Mouse (Mus musculus) layer of hippocampus, postnatal 36 days (tissue): ENCODE data around the gene Inppl1. TPM values are rescaled to one million over a fixed set of nuclear protein-coding genes. Genes with fewer than 3 reads are reported as not detected.
A peak's percentile ranks its signal among the peaks of the same experiment; 100 is the strongest.

ENCODE experiments used
- DNase-seq, 2 experiments: peaks; one replicate each; pipeline ENCODE4 v3.0.0; 2022
- total RNA-seq, 2 experiments: library from RNA; stranded (reverse); gene quantifications; 2 replicates each; pipeline ENCODE4 v1.2.3; 2021

The Inppl1 gene
- total RNA-seq, 2 experiments from 2014 or later, result 28.7 to 29.2 TPM

- DNase-seq, result no peak
Observed at GRCm38 (mm10) chr7:101837154-101837605, 849 bp downstream of the Inppl1 start.

- peak; percentile 40 to 45 for DNase-seq
Observed at GRCm38 (mm10) chr7:101836271-101837153, 1.5 kb downstream of the Inppl1 start.

DNA sequence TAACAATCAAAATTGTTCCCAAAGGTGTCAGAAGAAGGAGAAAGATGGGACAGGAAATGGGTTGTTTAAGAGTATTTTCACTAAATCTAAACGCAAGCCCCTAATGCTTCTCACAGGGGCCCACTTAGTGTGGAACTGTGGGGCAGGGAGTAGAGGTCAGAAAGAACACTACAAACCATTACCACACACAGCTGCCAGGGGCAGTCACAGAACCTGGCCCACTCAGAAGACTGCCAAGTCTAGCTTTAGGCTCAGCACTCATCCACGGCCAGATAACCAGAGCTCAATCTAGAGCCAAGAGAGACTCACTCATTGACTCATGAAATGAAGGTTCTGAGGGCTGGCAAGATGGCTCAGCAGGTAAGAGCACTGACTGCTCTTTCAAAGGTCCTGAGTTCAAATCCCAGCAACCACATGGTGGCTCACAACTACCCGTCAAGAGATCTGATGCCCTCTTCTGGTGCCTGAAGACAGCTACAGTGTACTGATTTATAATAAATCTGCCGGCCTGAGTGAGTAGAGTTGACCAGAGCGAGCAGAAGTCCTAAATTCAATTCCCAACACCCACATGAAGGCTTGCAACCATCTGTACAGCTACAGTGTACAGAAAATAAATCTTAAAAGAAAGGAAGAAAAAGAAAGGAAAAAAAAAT lies 2.4 kb downstream of the Inppl1 start:
- no peak for DNase-seq

DNA sequence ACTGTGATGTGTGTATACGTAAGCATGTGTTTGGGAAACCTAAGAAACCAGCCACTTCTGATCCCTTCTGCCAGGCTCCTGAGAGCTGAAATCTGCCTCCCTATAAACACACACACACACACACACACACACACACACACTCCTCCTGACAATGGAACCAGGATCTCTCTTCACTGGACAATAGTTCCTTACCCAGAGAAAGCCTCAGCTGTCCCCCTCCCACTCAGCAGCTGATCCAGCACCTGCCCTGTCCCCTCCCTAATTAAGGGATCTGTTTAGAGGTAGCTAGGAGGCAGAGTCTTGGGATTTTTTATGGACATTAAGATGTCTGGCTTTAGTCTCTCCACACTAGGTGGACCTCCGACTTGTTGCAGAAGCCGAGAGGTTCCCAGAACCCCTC lies 3.1 kb downstream of the Inppl1 start:
- DNase-seq, result no peak

- DNase-seq, result no peak
Observed at GRCm38 (mm10) chr7:101833916-101834584, 4.0 kb downstream of the Inppl1 start.

- no peak for DNase-seq
Observed at GRCm38 (mm10) chr7:101833352-101833751, 4.7 kb downstream of the Inppl1 start.

GRCm38 (mm10) chr7:101832372-101832771 lies 5.7 kb downstream of the Inppl1 start:
- DNase-seq, result no peak

GRCm38 (mm10) chr7:101831437-101831836 lies 6.6 kb downstream of the Inppl1 start:
- no peak for DNase-seq

DNA sequence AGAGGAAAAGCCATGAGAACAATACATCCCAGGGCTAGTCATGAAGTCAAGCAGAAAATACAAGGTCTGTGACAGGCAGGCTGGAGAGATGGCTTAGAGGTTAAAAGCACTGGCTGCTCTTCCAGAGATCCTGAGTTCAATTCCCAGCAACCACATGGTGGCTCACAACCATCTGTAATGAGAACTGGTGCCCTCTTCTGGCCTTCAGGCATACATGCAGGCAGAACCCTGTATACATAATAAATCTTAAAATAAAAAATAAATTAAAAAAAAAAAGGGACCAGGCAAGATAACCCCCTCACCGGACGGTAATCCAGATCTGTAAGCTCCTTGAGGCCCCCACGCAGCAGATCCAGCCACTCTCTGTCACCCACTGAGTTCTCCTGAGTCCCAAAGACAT lies 7.7 kb downstream of the Inppl1 start:
- DNase-seq, result no peak

DNA sequence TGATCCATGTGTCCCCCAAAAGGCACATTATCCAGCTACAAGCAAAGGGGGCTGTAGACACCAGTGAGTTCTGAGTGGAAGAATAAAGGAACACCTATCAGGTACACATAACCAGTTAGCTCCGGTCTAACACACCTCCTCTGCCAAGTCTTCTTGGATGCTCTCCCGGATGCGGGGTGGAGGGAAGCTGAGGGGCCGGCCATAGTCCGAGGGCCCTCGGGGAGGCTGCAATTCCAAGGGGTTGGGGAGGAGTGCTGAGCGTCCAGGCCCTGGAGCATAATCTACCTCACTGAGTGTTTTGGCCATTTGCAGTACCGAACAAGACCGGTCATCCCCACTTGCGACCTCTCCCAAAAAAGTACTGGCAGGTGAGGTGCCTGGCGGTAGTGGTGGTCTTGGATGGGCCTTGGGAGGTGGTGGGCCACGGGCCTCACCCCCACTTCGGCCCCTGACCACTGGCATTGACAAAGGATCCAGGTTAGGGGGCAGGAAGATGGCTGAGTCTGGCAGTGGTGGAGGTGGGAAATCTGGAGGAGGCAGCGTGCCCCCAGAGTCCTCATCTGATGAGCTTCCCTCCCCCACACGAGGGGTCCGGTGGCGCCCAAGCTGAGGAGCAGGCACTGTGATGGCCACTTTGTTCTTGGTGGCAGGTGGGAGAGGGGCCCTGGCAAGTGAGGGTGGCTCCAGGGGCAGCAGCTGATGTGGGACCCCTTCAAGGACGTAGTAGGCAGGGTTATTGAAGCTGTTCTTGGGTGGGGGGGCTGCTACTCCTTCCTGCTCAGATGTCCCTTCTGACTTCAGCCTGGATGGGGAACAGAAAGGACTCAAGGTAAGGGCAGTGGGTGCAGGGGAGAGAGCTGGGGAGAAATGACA lies 14.0 kb downstream of the Inppl1 start:
- no peak for DNase-seq

GRCm38 (mm10) chr7:101822836-101823757 lies 14.9 kb downstream of the Inppl1 start:
- DNase-seq, result no peak

GRCm38 (mm10) chr7:101821571-101822501 lies 16.2 kb downstream of the Inppl1 start:
- DNase-seq, result peak; percentile 21 to 38

DNA sequence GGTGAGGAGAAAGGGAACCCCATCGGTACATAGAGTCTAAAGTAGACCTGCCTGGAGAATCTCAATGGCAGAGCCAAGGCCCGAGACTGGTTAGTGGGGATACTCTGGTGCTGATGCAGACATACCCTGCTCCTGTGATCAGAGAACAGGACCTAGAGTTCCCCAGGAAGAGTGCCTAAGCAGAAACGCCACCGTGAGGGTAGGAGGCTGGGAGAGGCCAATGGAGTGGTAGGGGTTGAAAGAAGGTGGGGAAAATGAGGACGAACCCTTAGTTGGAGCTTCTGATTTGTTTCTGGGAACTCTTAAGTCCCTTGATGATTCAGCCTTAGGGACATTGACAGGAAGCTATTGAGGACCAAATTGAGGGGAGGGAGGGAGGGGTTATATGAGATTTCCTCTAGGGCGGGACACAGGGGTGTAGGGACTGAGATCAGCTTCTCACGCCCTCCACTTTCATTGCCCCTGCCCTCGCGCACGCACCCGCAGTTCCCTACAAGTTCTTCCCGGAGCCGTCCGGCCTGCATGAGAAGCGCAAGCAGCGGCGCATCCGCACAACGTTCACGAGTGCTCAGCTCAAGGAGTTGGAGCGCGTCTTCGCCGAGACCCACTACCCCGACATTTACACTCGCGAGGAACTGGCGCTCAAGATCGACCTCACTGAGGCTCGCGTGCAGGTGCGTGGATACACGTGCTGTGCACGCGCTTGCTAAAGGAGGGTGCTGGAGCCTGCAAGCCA lies 17.6 kb downstream of the Inppl1 start:
- DNase-seq, result no peak

DNA sequence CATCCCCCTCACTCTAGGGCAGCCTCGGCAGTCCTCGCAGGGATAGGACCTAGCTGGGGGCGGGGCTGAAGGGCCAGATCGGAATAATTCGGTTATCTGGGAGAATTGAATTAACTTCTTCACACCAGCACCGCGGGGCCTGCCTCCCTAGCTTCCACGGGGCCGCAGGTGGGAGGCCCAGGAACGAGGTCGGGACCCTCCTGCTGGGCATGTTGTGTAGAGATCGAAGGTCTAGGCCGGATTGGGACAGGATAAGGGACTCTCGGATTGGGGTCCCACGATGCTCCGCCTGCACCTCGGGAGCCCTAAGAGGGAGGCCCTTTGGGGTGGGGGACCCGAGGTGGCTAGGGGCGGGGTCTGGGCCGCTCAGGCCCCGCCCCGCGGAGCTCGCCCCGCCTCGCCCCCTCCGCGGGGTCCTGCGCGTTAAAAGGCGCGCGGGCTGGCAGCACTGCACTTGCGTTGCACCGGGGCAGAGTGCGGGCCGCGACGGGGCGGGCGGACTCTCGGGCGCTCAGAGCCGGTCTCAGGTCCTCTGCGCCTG lies 20.1 kb downstream of the Inppl1 start, which contains the start of gene Phox2a:
Gene Phox2a, plus strand, starts transcription at position 453 of the 541 bp plus-strand sequence.
- no peak for DNase-seq

DNA sequence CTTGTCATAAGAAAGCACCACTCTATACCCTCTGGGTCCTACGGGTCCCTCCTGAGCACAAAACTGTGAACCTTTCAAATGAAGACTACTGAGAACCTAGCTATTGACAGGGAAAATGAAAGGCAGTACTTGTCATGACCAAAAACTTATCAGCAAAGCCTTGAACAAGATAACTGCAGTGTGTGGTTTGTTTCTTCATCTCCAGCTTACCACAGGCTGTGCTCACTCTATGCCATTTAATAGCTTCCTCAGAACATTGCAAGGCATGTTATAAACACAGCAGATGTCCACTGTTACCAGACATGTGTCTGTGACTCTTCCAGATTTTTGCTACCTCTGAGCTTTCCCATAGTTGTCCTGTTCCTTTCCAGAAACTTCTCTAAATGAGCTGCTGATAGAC lies 61.0 kb downstream of the Inppl1 start:
- DNase-seq, result no peak

GRCm38 (mm10) chr7:101772687-101773086 lies 65.3 kb downstream of the Inppl1 start:
- peak in 1 of 2 experiments; percentile 23 for DNase-seq
